Mouse (Mus musculus) T-helper 17 cell (primary cell): Measurements from ENCODE around the gene Ptpn18.

ENCODE experiments used
- in situ Hi-C, 2 experiments: fragments of 300-600 bp; cut with MboI, MseI; formaldehyde crosslinking; loops; 1 replicate in 1 of 2; 2 replicates in 1 of 2; pipeline ENCODE4 v1.15.1; 2025; ENCODE audit warnings: high pct_unique_total_duplicates in 2 of 2

The Ptpn18 gene

GRCm38 (mm10) chr1:34459284-34460060 lies at the start of gene Ptpn18:
Ptpn18 (plus strand) TSS chr1:34459762.
- in situ Hi-C loops: loop anchor here in 1 of 2 experiments (10.0 to 25.0 kb wide), 2 partner anchors 395 to 1603 kb away; partner anchors contain the start of gene Hs6st1

GRCm38 (mm10) chr1:34428466-34428865 lies 31.1 kb upstream of the Ptpn18 start:
- in situ Hi-C loops: no loop called here

DNA sequence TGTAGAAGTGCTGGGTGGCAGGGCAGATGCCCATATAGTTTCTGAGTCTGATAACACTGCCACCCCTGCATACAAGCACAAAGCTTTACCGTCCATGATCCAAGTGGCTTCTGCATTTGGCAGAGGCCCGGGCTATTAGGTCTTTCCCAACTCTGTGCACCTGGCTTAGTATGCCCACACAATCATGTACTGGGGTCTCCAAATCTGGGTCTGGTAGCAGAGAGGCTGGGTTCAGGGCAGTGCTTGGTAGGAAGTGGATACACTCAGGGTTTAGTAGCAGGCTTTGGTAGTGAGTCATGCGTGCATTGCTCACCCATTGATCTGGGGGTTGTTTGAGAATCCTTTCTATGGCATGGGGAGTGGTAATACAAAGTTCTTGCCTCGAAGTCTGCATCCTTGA lies 30.3 kb upstream of the Ptpn18 start:
- in situ Hi-C loops: no loop called here

GRCm38 (mm10) chr1:34430981-34431380 lies 28.6 kb upstream of the Ptpn18 start:
- in situ Hi-C loops: loop anchor here (5.0 to 10.0 kb wide), 5 partner anchors 56 to 536 kb away; partner anchors contain the start of genes Fam168b (in 1 of the 2) and Plekhb2 (in 1 of the 2)

DNA sequence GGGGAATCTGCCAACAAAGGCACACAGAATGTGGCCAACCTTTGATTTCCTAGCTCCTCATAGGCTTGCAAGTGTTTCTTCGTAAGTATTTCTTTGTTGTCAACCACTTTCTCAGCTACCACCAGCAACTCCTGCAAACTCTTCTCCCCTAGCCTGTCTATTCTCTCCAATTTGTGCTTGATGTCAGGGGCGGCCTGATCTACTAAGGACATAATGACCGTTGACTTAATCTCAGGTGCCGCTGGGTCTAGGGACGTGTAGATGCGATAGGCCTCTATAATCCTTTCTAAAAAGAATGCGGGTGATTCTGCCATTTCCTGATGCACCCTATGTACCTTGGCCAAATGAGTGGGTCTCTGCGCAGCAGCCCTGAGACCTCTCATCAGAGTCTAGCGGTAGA lies 28.1 kb upstream of the Ptpn18 start:
- in situ Hi-C loops: loop anchor here (5.0 to 10.0 kb wide), 5 partner anchors 56 to 537 kb away; partner anchors contain the start of genes Fam168b (in 1 of the 2) and Plekhb2 (in 1 of the 2)

DNA sequence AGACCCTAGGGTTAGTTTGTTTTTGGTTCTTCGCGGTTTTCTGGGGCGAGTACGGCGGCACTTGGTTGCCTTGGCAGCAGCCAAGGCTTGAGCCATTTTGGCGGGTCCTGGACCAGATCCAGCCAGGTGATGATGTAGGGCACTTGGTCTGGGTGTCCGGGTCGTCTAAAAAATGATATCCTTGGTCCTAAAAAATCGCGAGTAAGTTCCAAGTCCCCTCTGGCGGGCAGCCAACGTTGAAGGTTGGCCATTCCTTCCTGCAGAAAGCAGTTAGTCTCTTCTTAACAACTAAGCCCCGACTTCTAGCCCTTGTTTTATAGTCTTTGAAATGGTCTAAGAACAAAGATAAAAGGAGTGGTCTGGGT lies 27.2 kb upstream of the Ptpn18 start:
- in situ Hi-C loops: loop anchor here (5.0 to 10.0 kb wide), 5 partner anchors 55 to 538 kb away; partner anchors contain the start of genes Fam168b (in 1 of the 2) and Plekhb2 (in 1 of the 2)

GRCm38 (mm10) chr1:34432776-34433481 lies 26.6 kb upstream of the Ptpn18 start:
- in situ Hi-C loops: loop anchor here (5.0 to 10.0 kb wide), 5 partner anchors 54 to 538 kb away; partner anchors contain the start of genes Fam168b (in 1 of the 2) and Plekhb2 (in 1 of the 2)

DNA sequence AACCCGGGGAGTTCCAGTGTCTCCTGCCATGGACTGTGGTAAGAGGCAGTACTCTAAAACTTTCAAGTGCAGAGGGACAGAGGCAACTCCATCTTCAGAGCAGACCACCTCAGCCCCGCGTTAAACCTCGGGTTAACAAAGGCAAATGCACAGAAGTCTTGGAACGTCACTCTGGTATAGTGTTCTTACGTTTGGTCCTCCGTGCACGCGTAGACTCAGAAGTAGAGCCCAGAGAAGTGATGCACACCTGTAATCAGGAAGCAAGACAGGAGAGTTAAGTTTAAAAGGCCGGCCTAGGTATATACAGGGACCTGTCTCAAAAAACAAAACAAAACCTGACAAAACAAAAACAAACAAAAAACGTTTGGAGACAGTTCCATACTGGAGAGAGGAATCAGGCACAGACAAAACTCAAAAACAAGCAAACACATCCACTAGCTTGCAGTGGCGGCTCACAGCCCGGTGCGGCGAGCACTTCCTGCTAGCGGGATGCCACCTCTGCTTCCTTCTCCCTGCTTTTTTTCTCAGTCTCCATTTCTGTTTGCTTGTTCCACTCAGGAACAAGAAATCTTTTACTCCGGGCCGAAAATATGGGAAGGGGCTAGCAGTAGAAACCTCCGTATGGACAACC lies 25.6 kb upstream of the Ptpn18 start:
- in situ Hi-C loops: loop anchor here (5.0 to 10.0 kb wide), 5 partner anchors 53 to 539 kb away; partner anchors contain the start of genes Fam168b (in 1 of the 2) and Plekhb2 (in 1 of the 2)

DNA sequence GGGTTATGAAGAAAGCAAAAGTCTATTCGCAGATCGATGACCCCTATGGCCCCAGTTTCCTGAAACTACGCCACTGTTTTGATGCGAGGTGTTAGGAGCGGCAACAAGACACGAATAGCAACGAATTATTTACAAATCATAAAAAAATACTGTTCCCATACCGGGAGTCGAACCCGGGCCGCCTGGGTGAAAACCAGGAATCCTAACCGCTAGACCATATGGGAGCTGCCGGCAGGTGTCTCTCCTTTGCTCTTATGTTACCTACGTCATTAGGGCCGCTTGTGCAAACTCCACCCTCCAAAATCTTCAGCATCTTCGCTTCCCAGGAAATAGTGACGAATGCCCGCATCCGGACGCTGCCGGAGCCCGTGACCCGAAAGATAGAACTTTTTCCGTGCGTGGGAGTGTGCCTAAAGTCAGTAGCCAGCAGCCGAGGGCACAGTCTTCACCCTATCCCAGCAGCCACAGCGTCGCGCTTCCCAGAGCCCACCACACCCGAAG lies 24.9 kb upstream of the Ptpn18 start:
- in situ Hi-C loops: loop anchor here (5.0 to 10.0 kb wide), 6 partner anchors 38 to 540 kb away; partner anchors contain the start of genes Fam168b (in 1 of the 2) and Plekhb2 (in 1 of the 2)

- in situ Hi-C loops: loop anchor here (5.0 to 10.0 kb wide), 4 partner anchors 37 to 541 kb away; partner anchors contain the start of genes Fam168b (in 1 of the 2) and Plekhb2 (in 1 of the 2)
Observed at GRCm38 (mm10) chr1:34435371-34436120, 24.0 kb upstream of the Ptpn18 start.

GRCm38 (mm10) chr1:34436374-34436773 lies 23.2 kb upstream of the Ptpn18 start:
- in situ Hi-C loops: loop anchor here (5.0 to 10.0 kb wide), 4 partner anchors 36 to 542 kb away; partner anchors contain the start of genes Fam168b (in 1 of the 2) and Plekhb2 (in 1 of the 2)

GRCm38 (mm10) chr1:34437366-34437765 lies 22.2 kb upstream of the Ptpn18 start:
- in situ Hi-C loops: loop anchor here (5.0 to 10.0 kb wide), 4 partner anchors 35 to 543 kb away; partner anchors contain the start of genes Fam168b (in 1 of the 2) and Plekhb2 (in 1 of the 2)

GRCm38 (mm10) chr1:34438381-34439051 lies 21.0 kb upstream of the Ptpn18 start:
- in situ Hi-C loops: loop anchor here (5.0 to 10.0 kb wide), 4 partner anchors 34 to 544 kb away; partner anchors contain the start of genes Fam168b (in 1 of the 2) and Plekhb2 (in 1 of the 2)

DNA sequence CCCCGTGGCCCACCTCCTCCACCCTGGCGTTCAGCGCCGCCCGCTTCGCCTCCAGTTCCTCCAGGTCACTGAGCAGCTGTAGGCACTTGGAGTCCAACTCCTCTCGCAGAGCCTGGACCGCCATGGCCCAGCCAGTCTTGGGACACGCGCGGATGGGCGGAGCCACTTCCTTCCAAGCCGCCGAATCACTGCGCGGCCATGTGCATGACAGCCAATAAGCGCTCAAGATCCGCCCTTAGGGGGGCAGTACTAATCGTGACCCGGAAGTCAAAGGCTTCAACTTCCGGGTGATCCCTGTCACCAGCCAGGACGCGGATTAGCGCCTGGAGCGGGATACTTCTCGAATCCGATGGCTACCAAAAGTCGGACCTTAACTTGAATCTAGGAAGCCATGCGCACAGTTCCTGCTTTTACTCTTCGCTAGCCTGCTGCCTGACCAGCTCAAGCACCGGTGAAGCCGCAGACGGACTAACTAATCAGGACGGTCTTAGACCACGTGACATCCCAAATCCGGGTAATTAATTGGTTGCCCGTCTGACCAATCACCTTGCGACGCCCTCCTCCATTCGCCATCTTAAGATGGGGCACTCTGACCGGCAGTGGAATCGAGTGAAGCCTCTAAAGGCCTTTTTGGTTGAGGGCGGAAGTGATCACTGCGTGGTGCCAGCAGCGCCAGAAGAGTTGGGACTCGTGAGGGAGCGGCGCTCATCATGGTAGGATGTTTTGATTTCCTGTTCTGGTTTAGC lies 20.2 kb upstream of the Ptpn18 start, which contains the start of the genes Ccdc115 and Imp4:
TSS of gene Ccdc115 (minus strand) at position 458 of the 746 bp plus-strand sequence.
TSS of gene Imp4 (plus strand) at position 637 of the 746 bp plus-strand sequence.
- in situ Hi-C loops: loop anchor here (5.0 to 10.0 kb wide), 4 partner anchors 33 to 545 kb away; partner anchors contain the start of genes Fam168b (in 1 of the 2) and Plekhb2 (in 1 of the 2)

DNA sequence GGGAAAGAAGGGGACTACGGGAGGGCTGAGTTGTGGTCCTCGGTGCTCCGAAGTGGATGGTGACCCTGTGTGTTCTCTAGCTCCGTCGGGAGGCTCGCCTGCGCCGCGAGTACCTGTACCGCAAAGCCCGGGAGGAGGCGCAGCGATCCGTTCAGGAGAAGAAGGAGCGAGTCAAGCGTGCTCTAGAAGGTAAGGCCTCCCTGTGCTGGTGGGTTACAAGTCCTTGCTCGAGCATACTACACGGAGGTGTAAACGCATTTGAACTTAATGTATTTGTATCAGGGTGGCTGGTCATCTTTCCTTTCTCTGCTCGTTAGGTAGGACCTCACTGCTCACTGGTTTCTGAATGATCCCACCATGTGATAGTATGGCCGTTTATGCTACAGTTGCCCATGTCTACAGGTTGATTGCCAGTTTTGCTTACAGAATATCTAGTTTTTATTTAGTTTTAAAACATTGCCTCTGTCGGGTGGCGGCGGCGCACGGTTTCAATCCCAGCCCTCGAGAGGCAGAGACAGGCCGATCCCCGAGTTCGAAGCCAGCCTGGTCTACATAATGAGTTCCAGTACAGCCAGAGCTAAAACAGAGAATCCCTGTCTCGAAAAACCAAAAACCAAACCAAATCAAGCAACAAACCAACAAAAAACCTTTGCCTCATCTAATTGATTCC lies 19.5 kb upstream of the Ptpn18 start:
- in situ Hi-C loops: loop anchor here (5.0 to 10.0 kb wide), 4 partner anchors 32 to 545 kb away; partner anchors contain the start of genes Fam168b (in 1 of the 2) and Plekhb2 (in 1 of the 2)

DNA sequence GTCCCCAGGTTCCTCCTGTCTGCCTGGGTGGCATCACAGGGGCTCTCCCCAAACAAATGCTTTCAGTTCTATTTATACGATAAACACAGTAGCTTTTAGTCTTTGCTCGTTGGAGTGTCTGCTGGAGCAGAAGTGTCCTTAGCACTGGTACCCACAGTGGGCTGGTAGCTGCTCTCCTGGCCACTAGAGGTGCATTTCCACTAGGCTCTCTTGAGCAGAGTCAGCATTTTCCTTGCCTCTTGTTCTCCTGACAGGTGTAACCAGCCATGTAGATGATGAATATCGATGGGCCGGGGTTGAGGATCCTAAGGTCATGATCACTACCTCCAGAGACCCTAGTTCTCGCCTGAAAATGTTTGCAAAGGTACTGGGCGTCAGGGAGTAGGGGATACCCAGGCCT lies 16.4 kb upstream of the Ptpn18 start:
- in situ Hi-C loops: no loop called here

- in situ Hi-C loops: loop anchor here in 1 of 2 experiments (25.0 kb wide), 1 partner anchor 1604 kb away; the partner anchor contains the start of gene Hs6st1
Observed at GRCm38 (mm10) chr1:34458431-34458830, 1.1 kb upstream of the Ptpn18 start.
